Mouse (Mus musculus) spleen, adult 2 months (tissue): ENCODE results near the gene Cd2. TPM values are rescaled to one million over a fixed set of nuclear protein-coding genes. Genes with fewer than 3 reads are reported as not detected.

Source experiments
- DNase-seq, 2 experiments: peaks; one replicate each; pipeline versions ENCODE4 v3.0.0 to v3.0.0-alpha.2; 2012 to 2021; ENCODE audit warnings: low spot score in 2 of 2, low read depth in 1 of 2
- H3K27ac ChIP-seq: fragments of 200-500 bp; 2 replicates; pipeline ENCODE4 v1.5.1; 2012; ENCODE audit warnings: low read length, inconsistent platforms; ENCODE audit not compliant: insufficient read depth
- H3K27me3 ChIP-seq: fragments of 200-500 bp; 2 replicates; pipeline ENCODE4 v1.6.1; 2012; ENCODE audit warnings: mild to moderate bottlenecking, moderate library complexity, low read length, inconsistent platforms; ENCODE audit not compliant: control insufficient read depth, insufficient read depth
- H3K36me3 ChIP-seq: fragments of 200-500 bp; 2 replicates; pipeline ENCODE4 v1.6.1; 2012; ENCODE audit warnings: mild to moderate bottlenecking, low read length, inconsistent platforms; ENCODE audit not compliant: control insufficient read depth, insufficient read depth
- H3K4me1 ChIP-seq: fragments of 200-500 bp; 2 replicates; pipeline ENCODE4 v1.6.1; 2011; ENCODE audit warnings: inconsistent platforms; ENCODE audit not compliant: control insufficient read depth, insufficient read depth, insufficient read length
- H3K4me3 ChIP-seq: fragments of 200-500 bp; 2 replicates; pipeline ENCODE4 v1.5.1; 2011; ENCODE audit warnings: mild to moderate bottlenecking, inconsistent platforms; ENCODE audit not compliant: insufficient read depth, insufficient read length; ENCODE audit errors: extremely low read depth
- CTCF ChIP-seq: fragments of 200-500 bp; IDR thresholded peaks from 2 replicates; pipeline ENCODE4 v1.5.1; 2011; ENCODE audit warnings: mild to moderate bottlenecking, inconsistent platforms; ENCODE audit not compliant: insufficient read depth, insufficient read length, insufficient replicate concordance; ENCODE audit errors: extremely low read depth
- POLR2A ChIP-seq: fragments of 200-500 bp; IDR thresholded peaks from 2 replicates; pipeline ENCODE4 v1.6.1; 2011; ENCODE audit warnings: low read depth, low read length, inconsistent platforms
- WGBS: fragments of 180-500 bp; shearing (Covaris S2); methylation state at CpG from one replicate; pipeline ENCODE4 v1.1.7; 2018; 5-methylcytosine and 5-hydroxymethylcytosine counted together
- polyA plus RNA-seq: library from polyadenylated mRNA; depleted of rRNA; stranded (reverse); fragments of >200 nt; gene quantifications from 2 replicates; pipeline ENCODE4 v1.2.3, GENCODE M21; 2012

Gene Cd2
- polyA plus RNA-seq, 1 experiment, result 50.2 TPM

DNA sequence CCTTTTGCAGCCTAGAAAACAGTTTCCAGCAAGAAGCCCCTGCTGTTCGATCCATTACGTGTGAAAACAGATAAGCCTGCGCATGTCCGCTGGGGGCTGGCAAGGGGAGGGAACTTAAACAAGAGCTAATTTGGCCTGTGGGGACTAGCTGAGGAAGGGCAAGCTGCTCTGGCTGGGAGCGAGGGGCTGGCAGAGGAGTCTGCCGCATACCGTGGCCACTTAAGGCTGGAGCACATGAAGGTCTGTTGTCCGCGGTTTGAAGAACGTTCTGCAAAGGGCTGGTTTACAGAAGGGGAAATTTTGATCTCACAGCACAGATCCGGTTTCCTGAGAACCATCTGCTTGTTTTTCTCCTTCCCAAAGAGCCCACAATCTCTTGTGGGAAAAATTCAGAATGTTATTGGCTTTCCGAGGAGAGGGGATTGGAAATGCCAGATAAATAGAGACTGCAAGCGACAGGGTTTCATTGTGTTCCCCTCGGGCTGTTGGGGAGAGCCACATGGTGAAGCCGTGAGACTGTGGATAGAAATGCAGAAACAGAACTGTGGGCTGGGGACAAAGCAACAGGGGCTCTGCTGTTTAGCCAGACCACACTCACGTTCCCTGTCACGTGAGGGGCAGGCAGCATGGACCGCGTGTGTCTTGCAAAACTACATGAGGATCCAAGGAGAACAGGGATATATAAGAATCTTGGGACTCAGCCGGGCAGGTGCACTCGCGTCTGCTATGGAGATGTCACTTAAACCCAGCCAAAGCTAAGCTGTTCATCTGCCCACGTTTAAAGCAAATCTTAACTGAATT, 12.7 kb upstream of the Cd2 start:
- 17% methylated on average over 23 of the region's 23 CpGs for WGBS
- H3K27me3 ChIP-seq, result no peaks in the 10 kb centered on the region
- no peak for DNase-seq
- H3K4me3 ChIP-seq, result peak overlapping the region; percentile 22; the same call in 1 of the 2 replicates
- TF ChIP-seq POLR2A, result no peak
- no peaks in the 10 kb centered on the region for H3K36me3 ChIP-seq
- H3K27ac ChIP-seq, result no peak overlapping the region; the same call in 1 of the 2 replicates
- peaks cover 6% of the 10 kb centered on the region for H3K4me1 ChIP-seq

GRCm38 (mm10) chr3:101299591-101299990, 11.9 kb upstream of the Cd2 start:
- H3K27me3 ChIP-seq, result no peaks in the 10 kb centered on the region
- no peak for DNase-seq

DNA sequence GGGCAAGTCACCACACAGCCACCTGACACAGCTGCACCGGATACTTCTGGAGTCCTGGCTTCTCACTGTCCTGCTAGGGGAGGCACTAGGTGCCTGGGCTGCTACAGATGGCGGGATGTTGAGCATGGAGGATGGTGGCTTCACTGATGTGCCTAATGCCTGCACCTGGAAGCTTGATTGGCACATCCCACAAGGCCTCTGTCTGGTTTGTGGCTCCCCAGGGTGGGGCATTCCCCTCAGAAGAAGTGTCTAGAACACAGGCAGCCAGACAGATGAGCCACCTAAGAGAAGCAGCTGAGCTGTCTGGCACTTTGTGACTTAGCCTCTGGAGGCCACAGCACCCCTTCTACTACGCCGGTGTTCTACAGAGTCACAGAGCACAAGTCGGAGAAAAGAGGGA, 9.5 kb upstream of the Cd2 start:
- H3K27ac ChIP-seq, result peak overlapping the region; percentile 46
- no peak for TF ChIP-seq POLR2A
- no peak for TF ChIP-seq CTCF
- DNase-seq, result no peak
- no peaks in the 10 kb centered on the region for H3K36me3 ChIP-seq
- no peaks in the 10 kb centered on the region for H3K27me3 ChIP-seq
- H3K4me3 ChIP-seq, result no peak overlapping the region
- peaks cover 18% of the 10 kb centered on the region for H3K4me1 ChIP-seq
- 85% methylated on average over 5 of the region's 5 CpGs for WGBS

More at GRCm38 (mm10) chr3:101299591-101299990, 11.9 kb upstream of the Cd2 start:
- H3K4me1 ChIP-seq, result peaks cover 6% of the 10 kb centered on the region
- no peak for TF ChIP-seq CTCF
- TF ChIP-seq POLR2A, result no peak
- no peak overlapping the region for H3K4me3 ChIP-seq
- no peaks in the 10 kb centered on the region for H3K36me3 ChIP-seq
- no peak overlapping the region for H3K27ac ChIP-seq
- 62% methylated on average over 6 of the region's 6 CpGs for WGBS

- H3K36me3 ChIP-seq, result no peaks in the 10 kb centered on the region
- H3K27me3 ChIP-seq, result no peaks in the 10 kb centered on the region
- peaks cover 18% of the 10 kb centered on the region for H3K4me1 ChIP-seq
- 44% methylated on average over 15 of the region's 15 CpGs for WGBS
- TF ChIP-seq POLR2A (no peak; the same call in 1 of the 2 replicates), CTCF (no peak)
- H3K4me3 ChIP-seq, result no peak overlapping the region
- H3K27ac ChIP-seq, result peak overlapping the region; percentile 63
- no peak for DNase-seq
Measured at GRCm38 (mm10) chr3:101295931-101296820, 8.4 kb upstream of the Cd2 start.

DNA sequence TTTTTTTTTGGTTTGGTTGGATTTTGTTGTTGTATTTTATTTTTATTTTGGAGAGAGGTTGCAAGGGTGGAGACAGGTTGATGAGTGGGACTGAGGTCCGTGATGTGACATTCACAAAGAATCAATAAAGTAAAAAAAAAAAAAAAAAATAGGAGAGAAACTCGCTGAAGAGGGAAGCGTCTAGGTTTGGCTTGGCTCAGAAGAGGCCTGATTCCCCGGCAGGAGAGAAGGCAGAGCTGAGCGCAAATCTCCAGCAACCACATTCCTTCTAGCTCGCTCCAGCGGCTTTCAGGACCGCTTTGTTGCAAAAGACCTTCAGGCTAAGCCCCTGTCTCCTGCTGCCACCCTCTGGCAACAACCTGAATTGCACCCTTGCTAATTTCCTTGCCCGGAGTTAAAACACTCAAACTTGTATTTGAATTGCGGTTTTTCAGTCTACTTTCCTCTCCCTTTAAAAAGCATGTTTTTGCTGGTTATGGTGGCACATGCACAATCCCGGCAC, 7.7 kb upstream of the Cd2 start:
- no peak overlapping the region for H3K27ac ChIP-seq
- H3K4me1 ChIP-seq, result peaks cover 21% of the 10 kb centered on the region
- TF ChIP-seq POLR2A (no peak), CTCF (peak; percentile 90; the same call in 1 of the 2 replicates)
- no peaks in the 10 kb centered on the region for H3K36me3 ChIP-seq
- H3K4me3 ChIP-seq, result peak overlapping the region; percentile 15; the same call in 1 of the 2 replicates
- no peaks in the 10 kb centered on the region for H3K27me3 ChIP-seq
- DNase-seq, result peak; percentile 73 to 86
- 6% methylated on average over 11 of the region's 11 CpGs for WGBS

DNA sequence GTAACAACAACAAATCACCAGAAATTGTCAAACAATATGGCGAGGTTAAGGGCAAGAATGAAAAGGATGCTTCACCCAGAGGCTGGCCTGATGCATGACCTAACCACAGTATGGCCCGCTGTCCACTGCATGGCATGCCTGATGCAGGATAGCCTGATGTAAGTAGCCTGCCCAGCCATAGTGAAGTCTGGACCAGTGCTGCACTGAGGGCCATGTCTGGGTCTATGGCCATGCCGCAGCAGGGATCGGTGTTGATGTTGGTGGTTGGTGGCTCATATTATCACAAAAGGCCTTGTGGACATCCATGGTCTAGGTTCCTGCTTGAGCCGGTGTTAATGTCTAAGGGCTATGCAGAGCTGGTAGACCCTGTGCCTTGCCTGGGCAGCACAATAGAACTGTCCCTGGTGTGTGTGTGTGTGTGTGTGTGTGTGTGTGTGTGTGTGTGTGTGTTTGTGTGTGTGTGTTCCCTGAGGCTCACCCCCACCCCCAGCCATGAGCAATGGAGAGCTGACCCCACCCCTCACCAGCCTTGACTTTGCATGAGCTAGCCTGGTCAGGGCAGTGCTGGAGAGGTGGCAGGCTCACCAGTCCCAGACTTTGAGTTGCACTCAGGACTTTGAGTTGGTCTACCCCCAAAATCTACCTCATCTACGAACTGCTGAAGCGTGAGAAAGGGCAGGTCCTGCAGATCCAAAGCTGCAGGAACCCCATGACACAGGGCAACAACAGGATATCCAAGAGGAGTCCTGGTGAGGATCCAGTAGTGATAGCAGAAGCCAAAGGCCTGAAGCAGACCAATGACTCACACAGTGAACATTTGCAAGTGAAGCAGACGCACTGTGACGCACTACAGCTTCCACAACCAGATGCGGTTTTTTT, 7.0 kb upstream of the Cd2 start:
- no peak overlapping the region for H3K4me3 ChIP-seq
- H3K27me3 ChIP-seq, result no peaks in the 10 kb centered on the region
- H3K36me3 ChIP-seq, result no peaks in the 10 kb centered on the region
- H3K27ac ChIP-seq, result no peak overlapping the region
- no peak for TF ChIP-seq POLR2A
- no peak for TF ChIP-seq CTCF
- H3K4me1 ChIP-seq, result peaks cover 23% of the 10 kb centered on the region
- 83% methylated on average over 10 of the region's 10 CpGs for WGBS
- DNase-seq, result no peak
